Mouse (Mus musculus): ENCODE measurements at regions not wholly inside any gene's neighbourhood (a gene's known extent, or its start where the extent isn't known, plus 50 kb on each side); places are given as distances from the start of the nearest gene placed in this dataset.

DNA sequence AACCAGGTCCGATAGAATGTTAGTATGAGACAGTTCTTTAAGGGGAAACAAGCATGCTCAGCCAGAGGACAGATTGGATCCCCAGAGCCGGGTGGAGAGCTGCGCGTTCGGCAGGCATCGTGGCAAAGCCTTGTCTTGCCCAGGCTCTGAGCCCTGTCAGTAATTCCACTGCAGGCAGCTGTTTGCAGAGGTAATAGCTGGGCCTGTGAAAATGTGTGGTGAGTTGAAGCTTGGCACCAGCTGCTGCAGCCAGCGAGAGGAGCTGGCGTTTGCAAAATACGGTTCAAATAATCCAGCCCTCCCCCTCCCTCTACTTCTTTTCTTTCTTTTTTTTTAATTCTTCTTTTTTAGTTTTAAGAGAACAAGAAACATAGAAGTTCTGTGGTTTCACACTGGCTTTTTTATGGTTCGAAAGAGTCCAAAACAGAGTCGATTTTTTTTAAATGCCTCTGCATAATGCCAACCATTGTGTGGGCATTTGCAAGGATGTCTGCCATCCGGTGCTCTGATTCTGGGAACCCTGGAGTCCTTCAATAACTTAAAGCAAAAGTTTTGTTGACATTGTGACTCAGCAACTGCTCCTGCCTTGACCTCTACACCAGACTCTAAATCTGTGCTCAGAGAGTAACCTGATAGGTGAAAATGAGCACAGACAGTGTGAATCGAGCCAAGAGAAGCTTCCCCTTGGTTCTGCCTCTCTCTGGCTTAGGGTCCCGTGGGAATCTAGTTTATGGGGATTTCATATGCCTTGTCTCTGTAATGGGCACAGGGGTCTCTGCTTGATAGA lies 190.7 kb downstream of the Bcl11b start:
- H3K4me3 ChIP-seq, result no peak overlapping the region
- no peaks in the 10 kb centered on the region for H3K9me3 ChIP-seq (replicated peaks)
- 73% methylated on average over 14 of the region's 14 CpGs for WGBS
- H3K9ac ChIP-seq, result no peak overlapping the region
- peaks cover 6% of the 10 kb centered on the region for H3K4me1 ChIP-seq (replicated peaks)
- peaks cover 13% of the 10 kb centered on the region for H3K27me3 ChIP-seq
- H3K27ac ChIP-seq, result no peak overlapping the region
- H3K4me2 ChIP-seq, result no peak overlapping the region
- no peaks in the 10 kb centered on the region for H3K36me3 ChIP-seq
- ATAC-seq (replicated peaks; ENCODE audit: insufficient number of reproducible peaks, insufficient read depth, low FRiP score, low read depth), result no peak

DNA sequence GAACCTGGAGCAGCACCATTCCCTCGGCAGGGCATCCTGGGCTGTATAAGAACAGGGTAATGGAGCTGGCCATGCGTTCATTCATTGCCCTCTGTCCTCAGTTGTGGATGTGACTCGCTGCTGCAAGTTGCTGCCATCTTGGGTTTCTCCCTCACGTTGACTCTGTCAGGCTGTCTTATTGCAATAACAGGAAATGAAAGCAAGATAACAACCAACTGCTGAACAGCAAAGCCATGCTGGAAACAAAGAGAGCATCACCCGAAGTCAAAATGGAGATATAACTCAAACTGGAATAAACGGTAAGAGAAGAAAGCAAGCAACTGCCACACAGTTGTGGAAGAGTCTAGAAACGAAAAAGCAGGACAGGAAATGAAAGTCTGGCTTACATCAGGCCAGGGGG lies 188.5 kb downstream of the Bcl11b start:
- Histone ChIP-seq H3K9me3 (replicated peaks) (no peaks in the 10 kb centered on the region), H3K4me1 (replicated peaks) (no peaks in the 10 kb centered on the region), H3K27ac (no peak overlapping the region), H3K36me3 (no peaks in the 10 kb centered on the region), H3K9ac (no peak overlapping the region), H3K4me2 (no peak overlapping the region), H3K4me3 (no peak overlapping the region), H3K27me3 (no peaks in the 10 kb centered on the region)
- ATAC-seq (replicated peaks; ENCODE audit: insufficient number of reproducible peaks, insufficient read depth, low FRiP score, low read depth), result no peak
- 67% methylated on average over 7 of the region's 7 CpGs for WGBS

DNA sequence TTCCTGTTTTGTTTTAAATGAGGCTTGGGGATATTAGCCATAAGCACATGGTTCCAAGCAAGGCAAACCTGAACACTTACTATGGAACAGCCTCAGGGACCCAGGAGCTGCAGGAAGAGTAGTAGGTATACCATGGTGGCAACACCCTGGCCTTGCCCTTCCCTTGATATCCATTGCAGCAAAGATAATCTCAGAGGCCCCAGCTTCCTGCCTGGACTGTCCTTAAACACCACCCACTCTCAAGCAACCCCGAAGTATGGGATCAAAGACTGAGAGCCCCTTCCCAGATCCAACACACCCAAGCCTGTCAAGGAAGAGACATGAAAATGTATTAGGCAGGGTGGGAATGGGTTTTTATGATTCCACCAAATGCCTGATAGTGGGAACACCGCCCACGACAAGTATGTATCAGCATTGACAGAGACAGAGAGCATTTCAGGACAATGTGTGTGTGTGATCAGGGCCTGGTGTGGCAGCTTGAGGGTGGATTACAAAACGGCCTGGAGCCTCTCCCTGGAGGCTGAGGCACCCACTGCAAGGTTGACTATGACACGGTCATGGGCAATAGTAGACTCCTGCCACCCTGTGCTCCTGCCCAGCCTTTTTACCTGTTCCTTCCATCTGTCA lies 179.5 kb downstream of the Bcl11b start:
- no peak overlapping the region for H3K9ac ChIP-seq
- no peak for ATAC-seq (replicated peaks; ENCODE audit: insufficient number of reproducible peaks, insufficient read depth, low FRiP score, low read depth)
- WGBS, result 70% methylated on average over 5 of the region's 5 CpGs
- no peaks in the 10 kb centered on the region; the same call in 1 of the 2 replicates for H3K4me1 ChIP-seq (replicated peaks)
- no peaks in the 10 kb centered on the region for H3K36me3 ChIP-seq
- H3K27me3 ChIP-seq, result no peaks in the 10 kb centered on the region
- no peak overlapping the region for H3K27ac ChIP-seq
- H3K4me3 ChIP-seq, result no peak overlapping the region
- no peak overlapping the region for H3K4me2 ChIP-seq
- H3K9me3 ChIP-seq (replicated peaks), result no peaks in the 10 kb centered on the region

DNA sequence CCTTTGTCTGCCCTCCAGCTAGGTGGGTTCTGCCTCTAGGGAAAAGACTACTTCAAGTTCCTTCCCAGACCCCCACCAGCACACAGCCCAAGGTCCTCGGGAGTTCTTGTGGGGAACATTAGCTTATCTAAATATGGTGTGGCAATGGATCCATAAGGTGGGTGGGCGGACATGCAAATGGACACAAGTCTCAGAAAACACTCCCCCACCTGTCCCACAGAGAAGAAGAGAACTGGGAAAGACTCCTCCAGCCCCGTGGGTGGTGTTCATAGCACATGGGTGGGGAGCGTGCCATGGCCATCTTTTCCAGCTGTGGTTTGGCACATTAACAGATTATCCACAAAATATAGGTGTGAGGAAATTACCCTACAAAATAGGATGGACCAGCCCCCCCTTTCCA lies 177.5 kb downstream of the Bcl11b start:
- no peak overlapping the region for H3K27ac ChIP-seq
- H3K4me1 ChIP-seq (replicated peaks), result no peaks in the 10 kb centered on the region; the same call in 1 of the 2 replicates
- 84% methylated on average over 4 of the region's 4 CpGs for WGBS
- ATAC-seq (replicated peaks; ENCODE audit: insufficient number of reproducible peaks, insufficient read depth, low FRiP score, low read depth), result no peak
- no peaks in the 10 kb centered on the region for H3K27me3 ChIP-seq
- no peak overlapping the region for H3K4me3 ChIP-seq
- no peak overlapping the region for H3K9ac ChIP-seq
- H3K36me3 ChIP-seq, result no peaks in the 10 kb centered on the region
- H3K4me2 ChIP-seq, result no peak overlapping the region
- no peaks in the 10 kb centered on the region for H3K9me3 ChIP-seq (replicated peaks)

DNA sequence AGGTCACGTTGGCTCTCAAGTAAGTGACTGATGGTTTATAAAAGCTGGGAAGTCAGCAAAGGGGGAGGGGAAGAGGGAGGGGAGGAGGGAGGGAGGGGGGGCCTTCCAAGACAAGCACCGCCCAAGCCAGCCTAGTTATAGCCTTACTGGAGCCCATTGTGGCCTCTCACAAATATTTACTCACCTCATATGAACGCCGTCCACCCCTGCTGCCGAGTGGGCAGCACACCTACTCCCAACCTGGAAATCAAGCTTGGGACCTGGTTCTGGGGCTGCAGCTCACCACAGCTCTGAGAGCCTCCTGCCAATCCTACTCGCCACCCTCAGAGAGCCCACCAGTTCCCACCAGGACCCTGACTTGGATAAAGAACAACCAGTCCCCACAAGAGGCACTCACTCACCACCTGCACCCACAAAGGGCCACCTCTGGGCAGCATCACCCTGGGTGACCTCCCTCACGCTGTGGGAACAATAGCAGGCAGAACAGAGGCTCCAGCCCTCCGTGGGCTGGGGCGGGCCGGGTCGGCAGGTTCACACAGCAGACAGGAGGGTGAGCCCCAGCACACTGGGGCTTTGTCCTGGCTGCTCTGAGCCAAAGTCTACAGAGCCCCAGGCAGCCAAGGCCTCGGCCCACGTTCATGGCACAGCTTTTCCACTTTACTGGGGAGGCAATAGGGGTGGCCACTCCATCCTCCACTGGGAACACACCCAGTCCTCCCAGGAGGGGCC lies 171.8 kb downstream of the Bcl11b start:
- Histone ChIP-seq H3K4me1 (replicated peaks) (no peaks in the 10 kb centered on the region), H3K27ac (no peak overlapping the region), H3K27me3 (no peaks in the 10 kb centered on the region), H3K9me3 (replicated peaks) (no peaks in the 10 kb centered on the region), H3K9ac (no peak overlapping the region), H3K4me2 (no peak overlapping the region), H3K36me3 (no peaks in the 10 kb centered on the region), H3K4me3 (no peak overlapping the region)
- ATAC-seq (replicated peaks; ENCODE audit: insufficient number of reproducible peaks, insufficient read depth, low FRiP score, low read depth), result no peak
- 46% methylated on average over 13 of the region's 13 CpGs for WGBS

DNA sequence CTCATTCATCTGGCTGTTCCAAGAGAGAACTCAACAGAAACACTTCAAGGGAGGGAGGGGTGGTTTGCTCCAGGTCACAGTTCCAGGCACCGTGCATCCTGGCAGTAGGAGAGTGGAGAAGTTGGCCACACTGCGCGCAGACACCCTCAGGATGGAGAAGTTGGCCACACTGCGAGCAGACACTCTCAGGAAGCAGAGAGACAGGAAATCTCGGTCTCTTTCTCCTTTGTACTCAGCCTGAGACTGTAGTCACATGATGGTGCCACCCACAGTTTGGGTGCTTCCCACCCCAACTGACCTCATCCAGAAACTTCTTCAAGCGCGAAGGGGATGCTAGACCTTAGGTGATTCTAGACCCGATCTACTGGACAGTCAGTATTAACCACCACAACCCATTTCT lies 170.4 kb downstream of the Bcl11b start:
- Histone ChIP-seq H3K4me1 (replicated peaks) (no peaks in the 10 kb centered on the region), H3K27ac (no peak overlapping the region), H3K9me3 (replicated peaks) (no peaks in the 10 kb centered on the region), H3K4me2 (no peak overlapping the region), H3K36me3 (no peaks in the 10 kb centered on the region), H3K27me3 (no peaks in the 10 kb centered on the region), H3K4me3 (no peak overlapping the region), H3K9ac (no peak overlapping the region)
- no peak for ATAC-seq (replicated peaks; ENCODE audit: insufficient number of reproducible peaks, insufficient read depth, low FRiP score, low read depth)
- 90% methylated on average over 8 of the region's 8 CpGs for WGBS

DNA sequence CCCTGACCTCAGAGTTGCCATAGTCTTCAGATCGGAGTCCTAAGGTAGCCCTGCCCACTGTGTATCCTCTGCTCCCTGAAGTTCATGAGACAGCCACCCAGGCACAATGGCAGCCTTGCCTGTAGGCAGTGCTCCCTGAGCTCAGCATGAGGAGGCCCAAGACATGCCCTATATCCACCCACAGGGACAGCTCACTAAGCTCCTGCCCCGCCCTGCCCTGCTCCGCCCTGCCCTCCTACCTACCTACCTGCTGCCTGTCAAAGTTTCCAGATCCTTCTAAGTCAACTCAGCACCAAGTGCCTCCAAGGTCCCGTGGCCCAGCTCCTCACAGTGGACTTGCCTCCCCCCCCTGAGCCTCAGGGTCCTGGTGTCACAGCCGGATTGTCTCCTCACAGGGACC lies 168.9 kb downstream of the Bcl11b start:
- 79% methylated on average over 5 of the region's 5 CpGs for WGBS

DNA sequence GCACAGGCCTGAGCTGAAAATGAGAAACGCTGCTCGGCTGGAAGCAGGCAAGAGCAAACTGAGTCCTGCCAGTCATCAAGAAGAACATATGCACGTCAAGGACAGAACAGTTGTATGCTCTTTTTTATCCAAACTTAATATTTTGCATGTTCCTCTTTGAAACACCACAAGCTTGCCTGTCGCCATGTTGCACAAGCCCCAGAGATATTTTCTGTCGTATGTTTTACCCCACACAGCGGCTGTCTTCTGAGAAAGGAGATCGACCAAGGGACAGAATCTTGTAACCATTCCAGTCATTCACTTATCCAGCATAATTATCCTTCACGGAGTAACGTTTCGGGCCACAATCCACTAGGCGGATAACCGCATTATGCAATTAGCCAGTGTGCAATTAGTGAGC lies 165.7 kb downstream of the Bcl11b start:
- H3K4me1 ChIP-seq (replicated peaks), result no peaks in the 10 kb centered on the region
- no peak overlapping the region for H3K4me2 ChIP-seq
- WGBS, result 89% methylated on average over 12 of the region's 12 CpGs
- no peaks in the 10 kb centered on the region for H3K36me3 ChIP-seq
- no peak for ATAC-seq (replicated peaks; ENCODE audit: insufficient number of reproducible peaks, insufficient read depth, low FRiP score, low read depth)
- H3K27ac ChIP-seq, result no peak overlapping the region
- H3K4me3 ChIP-seq, result no peak overlapping the region
- no peak overlapping the region for H3K9ac ChIP-seq
- peaks cover 3% of the 10 kb centered on the region; the same call in 1 of the 2 replicates for H3K27me3 ChIP-seq
- H3K9me3 ChIP-seq (replicated peaks), result no peaks in the 10 kb centered on the region

More for the DNA sequence above, 168.9 kb downstream of the Bcl11b start:
- Histone ChIP-seq H3K4me1 (replicated peaks) (no peaks in the 10 kb centered on the region), H3K27me3 (no peaks in the 10 kb centered on the region), H3K9me3 (replicated peaks) (no peaks in the 10 kb centered on the region), H3K9ac (no peak overlapping the region), H3K4me3 (no peak overlapping the region), H3K4me2 (no peak overlapping the region), H3K27ac (no peak overlapping the region), H3K36me3 (no peaks in the 10 kb centered on the region)
- no peak for ATAC-seq (replicated peaks; ENCODE audit: insufficient number of reproducible peaks, insufficient read depth, low FRiP score, low read depth)

DNA sequence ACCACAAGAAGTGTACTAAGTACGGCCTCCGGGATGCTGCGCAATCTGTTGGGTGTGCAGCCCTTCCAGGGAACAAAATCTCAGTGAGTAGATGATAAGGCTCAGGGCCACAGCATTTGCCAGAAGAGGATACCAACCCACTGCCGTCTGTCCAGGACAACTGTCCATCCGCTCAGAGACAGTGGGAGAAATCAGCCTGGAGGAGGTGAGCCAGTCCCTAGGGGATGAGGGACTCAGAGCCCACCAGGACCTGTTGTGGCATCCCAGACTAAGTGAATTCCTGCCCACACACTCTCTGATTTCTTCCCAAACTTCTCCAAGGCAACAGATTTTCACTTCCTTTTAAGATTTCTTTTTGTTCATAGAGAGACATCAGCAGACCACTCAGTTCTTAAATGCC lies 158.8 kb downstream of the Bcl11b start:
- H3K4me1 ChIP-seq (replicated peaks), result no peaks in the 10 kb centered on the region
- no peak overlapping the region for H3K4me3 ChIP-seq
- peaks cover 3% of the 10 kb centered on the region; the same call in 1 of the 2 replicates for H3K27me3 ChIP-seq
- H3K27ac ChIP-seq, result no peak overlapping the region
- no peaks in the 10 kb centered on the region for H3K36me3 ChIP-seq
- H3K9ac ChIP-seq, result no peak overlapping the region
- H3K9me3 ChIP-seq (replicated peaks), result no peaks in the 10 kb centered on the region
- ATAC-seq (replicated peaks; ENCODE audit: insufficient number of reproducible peaks, insufficient read depth, low FRiP score, low read depth), result no peak
- 77% methylated on average over 5 of the region's 5 CpGs for WGBS
- H3K4me2 ChIP-seq, result no peak overlapping the region

DNA sequence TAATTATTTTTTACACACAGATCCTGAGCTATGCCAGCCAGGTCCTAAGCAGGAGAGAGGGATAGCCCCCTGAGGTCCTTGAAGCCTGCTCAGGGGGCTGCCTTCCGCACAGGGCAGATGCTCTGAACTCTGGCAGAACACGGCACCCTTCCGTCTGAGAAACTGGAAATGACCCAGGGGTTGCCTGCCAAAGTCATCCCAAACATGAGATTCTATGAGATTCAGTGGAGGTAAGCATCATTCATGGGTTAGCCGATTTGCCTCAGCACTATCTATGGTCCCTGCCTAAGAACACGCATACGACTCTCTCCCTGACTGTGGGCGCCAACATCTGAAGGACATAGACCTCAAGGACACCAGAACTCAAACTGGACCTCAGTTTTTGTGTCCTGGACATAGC lies 152.8 kb downstream of the Bcl11b start:
- Histone ChIP-seq H3K4me2 (no peak overlapping the region), H3K4me1 (replicated peaks) (no peaks in the 10 kb centered on the region), H3K4me3 (no peak overlapping the region), H3K27me3 (no peaks in the 10 kb centered on the region), H3K9me3 (replicated peaks) (no peaks in the 10 kb centered on the region), H3K9ac (no peak overlapping the region), H3K27ac (no peak overlapping the region), H3K36me3 (no peaks in the 10 kb centered on the region)
- WGBS, result 86% methylated on average over 7 of the region's 7 CpGs
- ATAC-seq (replicated peaks; ENCODE audit: insufficient number of reproducible peaks, insufficient read depth, low FRiP score, low read depth), result no peak

DNA sequence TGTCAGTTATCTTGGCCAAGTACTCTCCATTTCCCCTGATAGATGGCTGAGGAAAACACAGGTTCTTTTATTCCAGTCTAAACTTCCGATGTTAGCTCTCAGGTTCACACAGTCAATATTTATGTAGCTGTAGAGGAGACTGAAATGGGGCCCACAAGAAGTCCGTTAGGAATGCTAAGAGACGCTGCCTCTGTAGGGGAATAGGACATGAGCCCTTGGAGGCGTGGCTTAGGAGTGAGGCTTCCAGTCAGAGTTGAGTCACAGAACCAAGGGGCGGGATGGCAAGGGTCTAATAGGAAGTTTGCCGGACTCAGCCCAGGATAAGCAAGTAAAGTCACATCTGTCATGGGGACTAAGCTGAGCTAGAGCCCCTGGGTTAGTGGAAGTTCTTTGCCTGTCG lies 150.5 kb downstream of the Bcl11b start:
- Histone ChIP-seq H3K4me2 (no peak overlapping the region), H3K9ac (no peak overlapping the region), H3K27ac (no peak overlapping the region), H3K27me3 (no peaks in the 10 kb centered on the region), H3K9me3 (replicated peaks) (no peaks in the 10 kb centered on the region), H3K4me1 (replicated peaks) (no peaks in the 10 kb centered on the region), H3K36me3 (no peaks in the 10 kb centered on the region), H3K4me3 (no peak overlapping the region)
- WGBS, result 52% methylated on average over 7 of the region's 7 CpGs
- no peak for ATAC-seq (replicated peaks; ENCODE audit: insufficient number of reproducible peaks, insufficient read depth, low FRiP score, low read depth)

All from heart, embryonic 15.5 days (tissue).